Mouse (Mus musculus): Measurements from ENCODE around the gene Oxt. TPM values are rescaled to one million over a fixed set of nuclear protein-coding genes. Genes with fewer than 3 reads are reported as not detected.

The Oxt gene
- total RNA-seq, 4 experiments from 2014 or later = not detected

- no peak for DNase-seq
These were observed 3.8 kb downstream of the Oxt start for GRCm38 (mm10) chr2:130579791-130580190.

- no peak for DNase-seq
These were observed 5.2 kb downstream of the Oxt start for GRCm38 (mm10) chr2:130581201-130581600.

GRCm38 (mm10) chr2:130582552-130582951 lies 6.6 kb downstream of the Oxt start, which contains the start of gene Avp:
Avp (minus strand) TSS chr2:130582554.
- no peak for DNase-seq

- no peak for DNase-seq
These were observed 8.1 kb downstream of the Oxt start for GRCm38 (mm10) chr2:130583902-130584560.

- no peak for DNase-seq
These were observed 10.0 kb downstream of the Oxt start for GRCm38 (mm10) chr2:130586016-130586415.

GRCm38 (mm10) chr2:130588373-130588772 lies 12.4 kb downstream of the Oxt start:
- DNase-seq = no peak

- no peak for DNase-seq
These were observed 13.2 kb downstream of the Oxt start for GRCm38 (mm10) chr2:130589157-130589556.

GRCm38 (mm10) chr2:130589761-130590160 lies 13.8 kb downstream of the Oxt start:
- no peak for DNase-seq

GRCm38 (mm10) chr2:130591016-130591415 lies 15.0 kb downstream of the Oxt start:
- DNase-seq = no peak

- DNase-seq = no peak
These were observed 19.6 kb downstream of the Oxt start for GRCm38 (mm10) chr2:130595596-130595995.

- DNase-seq = no peak
These were observed 21.6 kb downstream of the Oxt start for GRCm38 (mm10) chr2:130597601-130598010.

- no peak for DNase-seq
These were observed 22.4 kb downstream of the Oxt start for GRCm38 (mm10) chr2:130598399-130598798.

- DNase-seq = no peak
These were observed 26.2 kb downstream of the Oxt start for GRCm38 (mm10) chr2:130602195-130602594.

- DNase-seq = no peak
These were observed 37.1 kb downstream of the Oxt start for GRCm38 (mm10) chr2:130613091-130613490.

GRCm38 (mm10) chr2:130618972-130619371 lies 43.0 kb downstream of the Oxt start:
- no peak for DNase-seq

Small RNA genes lying within 50 kb of the gene (microRNA-seq; reads per million reads assigned to microRNA genes)
- gene Gm23876 = 0 reads per million in 2 experiments

Other genes starting within 250 kb of the Oxt start
- gene Cpxm1, start 178.6 kb upstream of the Oxt start, total RNA-seq (2022) = 10 to 100 TPM in 1 of 4 experiments, 1 to 10 TPM in 3; 5.5 to 12.3 (median 7.9) TPM
- gene Gm28372, start 170.9 kb upstream of the Oxt start, total RNA-seq (2022) = not detected
- gene 1700020A23Rik, start 170.9 kb upstream of the Oxt start, total RNA-seq (2022) = 1 to 10 TPM in 1 of 4 experiments, not detected in 3; 4.6 TPM
- gene Tmem239, start 169.7 kb upstream of the Oxt start, total RNA-seq (2022) = not detected
- gene Vps16, start 151.8 kb upstream of the Oxt start, total RNA-seq (2022) = 10 to 100 TPM; 71.0 to 93.1 (median 71.7) TPM
- gene Pced1a, start 151.5 kb upstream of the Oxt start, total RNA-seq (2022) = 10 to 100 TPM; 17.4 to 24.5 (median 19.7) TPM
- 100 to 1,000 TPM; 150 to 167 (median 158) TPM for gene Ptpra, start 125.9 kb upstream of the Oxt start, total RNA-seq (2022)
- gene Mrps26, start 12.4 kb upstream of the Oxt start, total RNA-seq (2022) = 10 to 100 TPM; 61.0 to 68.6 (median 65.5) TPM
- gene Avp, start 6.4 kb downstream of the Oxt start, total RNA-seq (2022) = not detected
- 10 to 100 TPM in 3 of 4 experiments, 1 to 10 TPM in 1; 8.5 to 13.6 (median 11.8) TPM for gene Fastkd5, start 53.9 kb downstream of the Oxt start, total RNA-seq (2022)
- 1 to 10 TPM; 6.6 to 8.8 (median 7.7) TPM for gene Ubox5, start 53.9 kb downstream of the Oxt start, total RNA-seq (2022)
- gene Lzts3, start 66.6 kb downstream of the Oxt start, total RNA-seq (2022) = 10 to 100 TPM; 17.0 to 27.6 (median 21.1) TPM
- 100 to 1,000 TPM; 228 to 279 (median 260) TPM for gene Ddrgk1, start 88.5 kb downstream of the Oxt start, total RNA-seq (2022)
- gene Itpa, start 91.4 kb downstream of the Oxt start, total RNA-seq (2022) = 10 to 100 TPM; 29.4 to 34.9 (median 33.1) TPM
- gene Slc4a11, start 121.3 kb downstream of the Oxt start, total RNA-seq (2022) = 1 to 10 TPM; 2.6 to 7.8 (median 5.7) TPM